Comparison of ENCODE assay signal across 8 mouse cellular contexts in the genomic region with DNA sequence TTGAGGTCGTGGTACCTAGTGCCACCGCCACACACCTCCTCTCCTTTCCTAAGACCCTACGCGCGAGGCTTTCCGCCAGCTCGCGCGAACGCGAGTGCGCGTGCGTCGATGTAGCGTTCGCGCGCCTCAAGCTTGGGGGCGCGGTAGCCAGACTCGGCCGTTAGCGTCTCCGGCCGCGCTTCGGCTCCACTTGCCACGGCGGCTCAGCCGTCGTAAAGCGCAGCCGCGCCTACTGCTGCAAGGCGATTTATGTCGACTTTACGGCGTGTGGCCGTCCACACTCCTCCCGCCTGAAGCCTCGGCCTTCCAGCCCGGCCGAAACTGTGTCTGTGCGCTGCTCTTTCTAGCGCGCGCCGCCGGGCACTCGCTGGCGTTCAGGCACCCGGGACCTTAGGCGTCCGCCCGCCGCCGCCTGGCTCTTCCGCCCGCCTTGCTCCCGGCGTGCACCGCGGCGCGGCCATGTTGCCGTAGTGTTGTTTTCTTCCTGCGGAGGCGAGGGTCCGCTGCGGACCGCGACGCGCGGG. TPM values are rescaled to one million over a fixed set of nuclear protein-coding genes. Genes with fewer than 3 reads are reported as not detected.
DNase-seq lines count a peak whose midpoint lies in the region; ATAC-seq and TF ChIP-seq lines count a peak whose summit lies in the region.

TSS of gene Rbm33 (plus strand) at position 400 of the 524 bp plus-strand sequence.

- H3K9me3 ChIP-seq in heart, embryonic 12.5 days (replicated peaks), result no peaks in the 10 kb centered on the region
- H3K9me3 ChIP-seq in kidney, postnatal 0 days (replicated peaks; ENCODE audit: low read length), result no peaks in the 10 kb centered on the region
- H3K9me3 ChIP-seq in liver, embryonic 11.5 days (ENCODE audit: control insufficient read depth, low read length), result no peaks in the 10 kb centered on the region
- H3K9me3 ChIP-seq in stomach, embryonic 14.5 days (ENCODE audit: control insufficient read depth, low read depth, low read length), result no peaks in the 10 kb centered on the region

- WGBS in heart, embryonic 12.5 days, result under 1% methylated on average over 76 of the region's 76 CpGs
- under 1% methylated on average over 76 of the region's 76 CpGs for WGBS in kidney, postnatal 0 days
- under 1% methylated on average over 76 of the region's 76 CpGs for WGBS in liver, embryonic 11.5 days
- WGBS in stomach, embryonic 14.5 days, result under 1% methylated on average over 76 of the region's 76 CpGs

- peak within 1 kb of the TSS; percentile 99 for H3K4me3 ChIP-seq in heart, embryonic 12.5 days
- peak within 1 kb of the TSS; percentile 100 for H3K4me3 ChIP-seq in kidney, postnatal 0 days (replicated peaks; ENCODE audit: low read depth, low read length)
- peak within 1 kb of the TSS; percentile 98 for H3K4me3 ChIP-seq in liver, embryonic 11.5 days (ENCODE audit: low read depth, low read length)
- peak within 1 kb of the TSS; percentile 99 for H3K4me3 ChIP-seq in stomach, embryonic 14.5 days (ENCODE audit: low read depth, low read length)

- peaks cover 14% of the 10 kb centered on the region for H3K4me1 ChIP-seq in heart, embryonic 12.5 days (replicated peaks)
- peaks cover 3% of the 10 kb centered on the region; the same call in 1 of the 2 replicates for H3K4me1 ChIP-seq in kidney, postnatal 0 days (replicated peaks; ENCODE audit: insufficient read depth, low read length)
- H3K4me1 ChIP-seq in liver, embryonic 11.5 days (replicated peaks; ENCODE audit: control insufficient read depth, insufficient read depth, low read length), result peaks cover 17% of the 10 kb centered on the region
- H3K4me1 ChIP-seq in stomach, embryonic 14.5 days (ENCODE audit: control insufficient read depth, insufficient read depth, low read length), result peaks cover 5% of the 10 kb centered on the region; the same call in 1 of the 2 replicates

- TF ChIP-seq CTCF in kidney, postnatal 0 days (IDR thresholded peaks at IDR 0.05; ENCODE audit: low read depth), result no peak

- peak; percentile 90 for ATAC-seq in erythroid progenitor cell, adult 5-6 weeks (replicated peaks; ENCODE audit: low FRiP score, poor library complexity, severe bottlenecking)
- ATAC-seq in heart, embryonic 12.5 days (ENCODE audit: insufficient number of reproducible peaks, low FRiP score), result peak; percentile 90
- ATAC-seq in kidney, postnatal 0 days (replicated peaks; ENCODE audit: low FRiP score, low read depth), result peak; percentile 92
- peak; percentile 90 for ATAC-seq in liver, embryonic 11.5 days (replicated peaks; ENCODE audit: low FRiP score)
- peak; percentile 90 for ATAC-seq in stomach, embryonic 14.5 days (ENCODE audit: insufficient number of reproducible peaks, insufficient read depth, low FRiP score, low read depth)

- H3K27me3 ChIP-seq in heart, embryonic 12.5 days (replicated peaks), result no peaks in the 10 kb centered on the region
- no peaks in the 10 kb centered on the region for H3K27me3 ChIP-seq in kidney, postnatal 0 days (ENCODE audit: insufficient read depth, low read length)
- no peaks in the 10 kb centered on the region for H3K27me3 ChIP-seq in liver, embryonic 11.5 days (replicated peaks; ENCODE audit: control insufficient read depth, insufficient read depth, low read length)
- no peaks in the 10 kb centered on the region for H3K27me3 ChIP-seq in stomach, embryonic 14.5 days (ENCODE audit: control insufficient read depth, insufficient read depth, low read length)

- peak within 1 kb of the TSS; percentile 99 for H3K27ac ChIP-seq in heart, embryonic 12.5 days (ENCODE audit: poor library complexity, severe bottlenecking)
- peak within 1 kb of the TSS; percentile 100 for H3K27ac ChIP-seq in kidney, postnatal 0 days
- H3K27ac ChIP-seq in liver, embryonic 11.5 days (ENCODE audit: low read depth, low read length), result peak within 1 kb of the TSS; percentile 99
- H3K27ac ChIP-seq in stomach, embryonic 14.5 days (ENCODE audit: low read length), result peak within 1 kb of the TSS; percentile 100

- H3K9ac ChIP-seq in heart, embryonic 12.5 days, result peak within 1 kb of the TSS; percentile 100
- peak within 1 kb of the TSS; percentile 100 for H3K9ac ChIP-seq in kidney, postnatal 0 days (ENCODE audit: low read depth, low read length)
- peak within 1 kb of the TSS; percentile 100 for H3K9ac ChIP-seq in liver, embryonic 11.5 days (ENCODE audit: low read depth, low read length)
- H3K9ac ChIP-seq in stomach, embryonic 14.5 days (replicated peaks; ENCODE audit: low read depth, low read length), result peak within 1 kb of the TSS; percentile 100

- DNase-seq in CD4-positive helper T cell, adult 2 months (ENCODE audit: low read depth, low spot score), result peak; percentile 89
- DNase-seq in brain, embryonic 18.5 days (ENCODE audit: low read depth, low spot score), result peak; percentile 85
- peak; percentile 93 for DNase-seq in kidney, postnatal 0 days (ENCODE audit: low spot score)
- peak; percentile 85 for DNase-seq in liver, embryonic 11.5 days (ENCODE audit: low spot score)
- peak; percentile 90 for DNase-seq in naive thymus-derived CD4-positive, alpha-beta T cell, adult 2 months (ENCODE audit: low read depth)

- H3K36me3 ChIP-seq in heart, embryonic 12.5 days, result no peaks in the 10 kb centered on the region
- no peaks in the 10 kb centered on the region for H3K36me3 ChIP-seq in kidney, postnatal 0 days (ENCODE audit: insufficient read depth, low read length)
- no peaks in the 10 kb centered on the region for H3K36me3 ChIP-seq in liver, embryonic 11.5 days (ENCODE audit: control insufficient read depth, insufficient read depth, low read length)
- H3K36me3 ChIP-seq in stomach, embryonic 14.5 days (ENCODE audit: control insufficient read depth, insufficient read depth, low read length), result no peaks in the 10 kb centered on the region

- peak within 1 kb of the TSS; percentile 78 for H3K4me2 ChIP-seq in heart, embryonic 12.5 days
- H3K4me2 ChIP-seq in kidney, postnatal 0 days (ENCODE audit: low read length), result peak within 1 kb of the TSS; percentile 59
- H3K4me2 ChIP-seq in liver, embryonic 11.5 days, result peak within 1 kb of the TSS; percentile 83
- H3K4me2 ChIP-seq in stomach, embryonic 14.5 days (replicated peaks; ENCODE audit: low read depth, low read length), result peak within 1 kb of the TSS; percentile 77

RNA-seq across cellular contexts. Expression of gene Rbm33, which starts in this region (rescaled TPM):
- total RNA-seq in erythroid progenitor cell, adult 5-6 weeks (2015; ENCODE audit: low replicate concordance), result 68.5 and 91.0 TPM in 2 replicates
- 101 and 126 TPM in 2 replicates for total RNA-seq in erythroid progenitor cell, adult 5-6 weeks (2017; ENCODE audit: low replicate concordance)
- 14.2 and 16.8 TPM in 2 replicates for polyA plus RNA-seq in heart, embryonic 12.5 days (2016; fragmentation: Nextera tagmentation; extraction: Ambion mirVana)
- 8.0 and 8.1 TPM in 2 replicates for polyA plus RNA-seq in kidney, postnatal 0 days (2015; fragmentation: Nextera tagmentation; extraction: Ambion mirVana)
- polyA plus RNA-seq in liver, embryonic 11.5 days (2014; fragmentation: Nextera tagmentation; extraction: Ambion mirVana), result 11.1 and 12.7 TPM in 2 replicates
- polyA plus RNA-seq in stomach, embryonic 14.5 days (2014; fragmentation: Nextera tagmentation; extraction: Ambion mirVana), result 26.4 and 27.4 TPM in 2 replicates

Comparison
In these comparisons a context has a peak if more than half of its experiments do, and no peak if none do; other contexts are left out.
1. Peak in every context shown above with its lines: DNase-seq, ATAC-seq, H3K4me3 ChIP-seq and H3K27ac ChIP-seq.